Mouse (Mus musculus): ENCODE data around the gene Rsph9. TPM values are rescaled to one million over a fixed set of nuclear protein-coding genes. Genes with fewer than 3 reads are reported as not detected.
A peak's percentile ranks its signal among the peaks of the same experiment; 100 is the strongest.

Gene Rsph9
- polyA plus RNA-seq, 1 experiment from 2014 or later: 11.1 TPM

- H3K4me2 ChIP-seq (replicated peaks): peak overlapping the region; percentile 84
- H3K9ac ChIP-seq: no peak overlapping the region
- peaks cover 45% of the 10 kb centered on the region for H3K36me3 ChIP-seq
- ATAC-seq (ENCODE audit: low FRiP score, low read depth): no peak
- H3K4me1 ChIP-seq: peaks cover 19% of the 10 kb centered on the region
- H3K9me3 ChIP-seq: no peaks in the 10 kb centered on the region
- H3K27ac ChIP-seq: no peak overlapping the region
- 93% methylated on average over 7 of the region's 7 CpGs for WGBS
- H3K27me3 ChIP-seq: no peaks in the 10 kb centered on the region
- H3K4me3 ChIP-seq: peak overlapping the region; percentile 80; the same call in 1 of the 2 replicates
Observed at GRCm38 (mm10) chr17:46162551-46162950, 18.5 kb upstream of the Rsph9 start.

- H3K4me3 ChIP-seq: peak overlapping the region; percentile 80
- H3K4me1 ChIP-seq: peaks cover 19% of the 10 kb centered on the region
- H3K27me3 ChIP-seq: no peaks in the 10 kb centered on the region
- peaks cover 37% of the 10 kb centered on the region for H3K36me3 ChIP-seq
- peak overlapping the region; percentile 75; the same call in 1 of the 2 replicates for H3K27ac ChIP-seq
- H3K4me2 ChIP-seq (replicated peaks): peak overlapping the region; percentile 84
- H3K9me3 ChIP-seq: no peaks in the 10 kb centered on the region
- 58% methylated on average over 9 of the region's 9 CpGs for WGBS
- peak overlapping the region; percentile 85 for H3K9ac ChIP-seq
- no peak for ATAC-seq (ENCODE audit: low FRiP score, low read depth)
Observed at GRCm38 (mm10) chr17:46161710-46162109, 17.7 kb upstream of the Rsph9 start.

- Histone ChIP-seq H3K27ac (peak overlapping the region; percentile 75), H3K36me3 (peaks cover 31% of the 10 kb centered on the region), H3K4me2 (replicated peaks) (peak overlapping the region; percentile 84), H3K27me3 (no peaks in the 10 kb centered on the region), H3K4me1 (peaks cover 19% of the 10 kb centered on the region), H3K9me3 (no peaks in the 10 kb centered on the region), H3K4me3 (peak overlapping the region; percentile 80), H3K9ac (peak overlapping the region; percentile 85)
- under 1% methylated on average over 19 of the region's 19 CpGs for WGBS
- ATAC-seq (ENCODE audit: low FRiP score, low read depth): peak; percentile 16; the same call in 1 of the 2 replicates
Observed at GRCm38 (mm10) chr17:46161179-46161578, 17.2 kb upstream of the Rsph9 start.

GRCm38 (mm10) chr17:46160686-46161085 lies 16.7 kb upstream of the Rsph9 start, which contains the start of gene Gtpbp2:
Gene Gtpbp2, plus strand, starts transcription at chr17:46161032.
- H3K4me1 ChIP-seq: peaks cover 19% of the 10 kb centered on the region
- H3K27me3 ChIP-seq: no peaks in the 10 kb centered on the region
- peak within 1 kb of the TSS; percentile 80 for H3K27ac ChIP-seq
- peaks cover 26% of the 10 kb centered on the region for H3K36me3 ChIP-seq
- WGBS: 0% methylated on average over 22 of the region's 23 CpGs
- ATAC-seq (ENCODE audit: low FRiP score, low read depth): peak; percentile 95
- peak within 1 kb of the TSS; percentile 84 for H3K4me2 ChIP-seq (replicated peaks)
- H3K4me3 ChIP-seq: peak within 1 kb of the TSS; percentile 80
- peak within 1 kb of the TSS; percentile 85 for H3K9ac ChIP-seq
- no peaks in the 10 kb centered on the region for H3K9me3 ChIP-seq

- Histone ChIP-seq H3K36me3 (peaks cover 21% of the 10 kb centered on the region), H3K4me2 (replicated peaks) (peak overlapping the region; percentile 84), H3K9ac (peak overlapping the region; percentile 56), H3K4me3 (peak overlapping the region; percentile 80), H3K27ac (peak overlapping the region; percentile 80), H3K9me3 (no peaks in the 10 kb centered on the region), H3K27me3 (no peaks in the 10 kb centered on the region), H3K4me1 (peaks cover 19% of the 10 kb centered on the region)
- WGBS: under 1% methylated on average over 16 of the region's 16 CpGs
- ATAC-seq (ENCODE audit: low FRiP score, low read depth): peak; percentile 52
Observed at GRCm38 (mm10) chr17:46160090-46160662, 16.2 kb upstream of the Rsph9 start.

- Histone ChIP-seq H3K9ac (no peak overlapping the region), H3K4me1 (peaks cover 19% of the 10 kb centered on the region), H3K27ac (peak overlapping the region; percentile 80; the same call in 1 of the 2 replicates), H3K9me3 (no peaks in the 10 kb centered on the region), H3K36me3 (peaks cover 12% of the 10 kb centered on the region), H3K4me2 (replicated peaks) (peak overlapping the region; percentile 84), H3K4me3 (no peak overlapping the region), H3K27me3 (no peaks in the 10 kb centered on the region)
- no peak for ATAC-seq (ENCODE audit: low FRiP score, low read depth)
- 69% methylated on average over 2 of the region's 2 CpGs for WGBS
Observed at GRCm38 (mm10) chr17:46159236-46159635, 15.2 kb upstream of the Rsph9 start.

GRCm38 (mm10) chr17:46157131-46157530 lies 13.1 kb upstream of the Rsph9 start:
- Histone ChIP-seq H3K27ac (no peak overlapping the region), H3K4me3 (no peak overlapping the region), H3K9ac (no peak overlapping the region), H3K9me3 (no peaks in the 10 kb centered on the region), H3K36me3 (no peaks in the 10 kb centered on the region), H3K4me1 (peaks cover 18% of the 10 kb centered on the region), H3K27me3 (no peaks in the 10 kb centered on the region), H3K4me2 (replicated peaks) (no peak overlapping the region)
- 87% methylated on average over 8 of the region's 8 CpGs for WGBS
- ATAC-seq (ENCODE audit: low FRiP score, low read depth): no peak

- H3K36me3 ChIP-seq: no peaks in the 10 kb centered on the region
- ATAC-seq (ENCODE audit: low FRiP score, low read depth): no peak
- H3K27ac ChIP-seq: no peak overlapping the region
- no peak overlapping the region for H3K4me3 ChIP-seq
- no peaks in the 10 kb centered on the region for H3K27me3 ChIP-seq
- no peak overlapping the region for H3K4me2 ChIP-seq (replicated peaks)
- no peaks in the 10 kb centered on the region for H3K9me3 ChIP-seq
- 80% methylated on average over 5 of the region's 5 CpGs for WGBS
- H3K9ac ChIP-seq: no peak overlapping the region
- peaks cover 14% of the 10 kb centered on the region for H3K4me1 ChIP-seq
Observed at GRCm38 (mm10) chr17:46156680-46157079, 12.7 kb upstream of the Rsph9 start.

GRCm38 (mm10) chr17:46154336-46154735 lies 10.3 kb upstream of the Rsph9 start:
- H3K36me3 ChIP-seq: peaks cover 9% of the 10 kb centered on the region; the same call in 1 of the 2 replicates
- H3K27me3 ChIP-seq: no peaks in the 10 kb centered on the region
- H3K4me1 ChIP-seq: peaks cover 14% of the 10 kb centered on the region
- no peaks in the 10 kb centered on the region for H3K9me3 ChIP-seq
- ATAC-seq (ENCODE audit: low FRiP score, low read depth): no peak
- no peak overlapping the region for H3K9ac ChIP-seq
- H3K4me2 ChIP-seq (replicated peaks): no peak overlapping the region
- H3K27ac ChIP-seq: no peak overlapping the region
- WGBS: 98% methylated on average over 3 of the region's 3 CpGs
- H3K4me3 ChIP-seq: no peak overlapping the region

- H3K4me3 ChIP-seq: peak within 1 kb of the TSS; percentile 54
- ATAC-seq (ENCODE audit: low FRiP score, low read depth): peak; percentile 87
- no peaks in the 10 kb centered on the region for H3K9me3 ChIP-seq
- H3K27ac ChIP-seq: peak within 1 kb of the TSS; percentile 2; the same call in 1 of the 2 replicates
- H3K36me3 ChIP-seq: peaks cover 21% of the 10 kb centered on the region
- H3K4me1 ChIP-seq: peaks cover 14% of the 10 kb centered on the region
- H3K27me3 ChIP-seq: no peaks in the 10 kb centered on the region
- peak within 1 kb of the TSS; percentile 74 for H3K9ac ChIP-seq
- H3K4me2 ChIP-seq (replicated peaks): peak within 1 kb of the TSS; percentile 93
- WGBS: 7% methylated on average over 33 of the region's 33 CpGs
Observed at GRCm38 (mm10) chr17:46152847-46153782, 9.1 kb upstream of the Rsph9 start, which contains the start of gene Mad2l1bp. Gene Mad2l1bp, minus strand, starts transcription at chr17:46153553.

GRCm38 (mm10) chr17:46139872-46140271 lies 4.1 kb downstream of the Rsph9 start:
- Histone ChIP-seq H3K27ac (no peak overlapping the region), H3K4me2 (replicated peaks) (no peak overlapping the region), H3K27me3 (no peaks in the 10 kb centered on the region), H3K36me3 (peaks cover 7% of the 10 kb centered on the region), H3K4me3 (no peak overlapping the region), H3K9ac (no peak overlapping the region), H3K9me3 (no peaks in the 10 kb centered on the region), H3K4me1 (peaks cover 16% of the 10 kb centered on the region)
- no peak for ATAC-seq (ENCODE audit: low FRiP score, low read depth)
- WGBS: 75% methylated on average over 3 of the region's 3 CpGs

All from limb, embryonic 13.5 days (tissue).